Mouse (Mus musculus): ENCODE measurements at regions not wholly inside any gene's neighbourhood (a gene's known extent, or its start where the extent isn't known, plus 50 kb on each side); places are given as distances from the start of the nearest gene placed in this dataset.
A peak's percentile ranks its signal among the peaks of the same experiment; 100 is the strongest.

GRCm38 (mm10) chr4:142467920-142468319 lies 228.7 kb upstream of the Kazn start:
- DNase-seq (ENCODE audit: low spot score in 2 of 2) = no peak

GRCm38 (mm10) chr4:142465226-142465625 lies 226.0 kb upstream of the Kazn start:
- no peak for DNase-seq (ENCODE audit: low spot score in 2 of 2)

- no peak for DNase-seq (ENCODE audit: low spot score in 2 of 2)
Measured at GRCm38 (mm10) chr4:142464066-142464465, 224.9 kb upstream of the Kazn start.

- DNase-seq (ENCODE audit: low spot score in 2 of 2) = no peak
Measured at GRCm38 (mm10) chr4:142460468-142461086, 221.4 kb upstream of the Kazn start.

GRCm38 (mm10) chr4:142452614-142453013 lies 213.4 kb upstream of the Kazn start:
- DNase-seq (ENCODE audit: low spot score in 2 of 2) = no peak

GRCm38 (mm10) chr4:142450884-142451283 lies 211.7 kb upstream of the Kazn start:
- DNase-seq (ENCODE audit: low spot score in 2 of 2) = no peak

GRCm38 (mm10) chr4:142449713-142450112 lies 210.5 kb upstream of the Kazn start:
- no peak for DNase-seq (ENCODE audit: low spot score in 2 of 2)

GRCm38 (mm10) chr4:142449198-142449702 lies 210.0 kb upstream of the Kazn start:
- no peak for DNase-seq (ENCODE audit: low spot score in 2 of 2)

- no peak for DNase-seq (ENCODE audit: low spot score in 2 of 2)
Measured at GRCm38 (mm10) chr4:142447529-142447928, 208.3 kb upstream of the Kazn start.

GRCm38 (mm10) chr4:142441045-142441444 lies 201.8 kb upstream of the Kazn start:
- DNase-seq (ENCODE audit: low spot score in 2 of 2) = no peak

GRCm38 (mm10) chr4:142439450-142440183 lies 200.4 kb upstream of the Kazn start:
- no peak for DNase-seq (ENCODE audit: low spot score in 2 of 2)

GRCm38 (mm10) chr4:142424596-142424995 lies 185.4 kb upstream of the Kazn start:
- DNase-seq (ENCODE audit: low spot score in 2 of 2) = peak; percentile 17 to 24

- DNase-seq (ENCODE audit: low spot score in 2 of 2) = no peak
Measured at GRCm38 (mm10) chr4:142420427-142420826, 181.2 kb upstream of the Kazn start.

- no peak for DNase-seq (ENCODE audit: low spot score in 2 of 2)
Measured at GRCm38 (mm10) chr4:142414874-142415273, 175.7 kb upstream of the Kazn start.

- DNase-seq (ENCODE audit: low spot score in 2 of 2) = no peak
Measured at GRCm38 (mm10) chr4:142411792-142412191, 172.6 kb upstream of the Kazn start.

GRCm38 (mm10) chr4:142410596-142411573 lies 171.7 kb upstream of the Kazn start:
- peak; percentile 56 to 65 for DNase-seq (ENCODE audit: low spot score in 2 of 2)

- DNase-seq (ENCODE audit: low spot score in 2 of 2) = no peak
Measured at GRCm38 (mm10) chr4:142397858-142398257, 158.7 kb upstream of the Kazn start.

- DNase-seq (ENCODE audit: low spot score in 2 of 2) = peak; percentile 2 to 5
Measured at GRCm38 (mm10) chr4:142392924-142393323, 153.7 kb upstream of the Kazn start.

GRCm38 (mm10) chr4:142390531-142391195 lies 151.5 kb upstream of the Kazn start:
- no peak for DNase-seq (ENCODE audit: low spot score in 2 of 2)

- no peak for DNase-seq (ENCODE audit: low spot score in 2 of 2)
Measured at GRCm38 (mm10) chr4:142388476-142388875, 149.3 kb upstream of the Kazn start.

- DNase-seq (ENCODE audit: low spot score in 2 of 2) = no peak
Measured at GRCm38 (mm10) chr4:142381168-142381567, 142.0 kb upstream of the Kazn start.
